Mouse (Mus musculus) MEL (cell line): ENCODE measurements around the gene Lnx2.
A peak's percentile ranks its signal among the peaks of the same experiment; 100 is the strongest.

Experiments
- CTCF ChIP-seq, 3 experiments: IDR thresholded peaks in 2 of 3; conservative IDR thresholded peaks in 1 of 3; 2 replicates each; pipeline ENCODE4 v1.5.1; 2011 to 2012; ENCODE audit warnings: low read length in 3 of 3, low read depth in 2 of 3, mild to moderate bottlenecking in 2 of 3, improper control_type of control experiment in 1 of 3, inconsistent platforms in 1 of 3, mixed read lengths in 1 of 3, moderate library complexity in 1 of 3; ENCODE audit not compliant: control insufficient read depth in 1 of 3, insufficient read depth in 1 of 3, poor library complexity in 1 of 3, severe bottlenecking in 1 of 3
- MAX ChIP-seq: IDR thresholded peaks from 2 replicates; pipeline ENCODE4 v1.6.1; 2011; ENCODE audit warnings: low read length, improper control_type of control experiment

GRCm38 (mm10) chr5:147001312-147001711 lies 75.1 kb downstream of the Lnx2 start:
- TF ChIP-seq CTCF (IDR thresholded peaks at IDR 0.05 in 2 of 3, conservative IDR thresholded peaks at IDR 0.05 in 1 of 3; ENCODE audit: control insufficient read depth in 1 of 3, insufficient read depth in 1 of 3, low read depth in 2 of 3, low read length in 3 of 3, poor library complexity in 1 of 3, severe bottlenecking in 1 of 3) (peak; percentile 28 to 59 (median 45); a peak in 5 of 6 replicates), MAX (no peak)
